Mouse (Mus musculus): ENCODE results near the gene Ric8a.

DNA sequence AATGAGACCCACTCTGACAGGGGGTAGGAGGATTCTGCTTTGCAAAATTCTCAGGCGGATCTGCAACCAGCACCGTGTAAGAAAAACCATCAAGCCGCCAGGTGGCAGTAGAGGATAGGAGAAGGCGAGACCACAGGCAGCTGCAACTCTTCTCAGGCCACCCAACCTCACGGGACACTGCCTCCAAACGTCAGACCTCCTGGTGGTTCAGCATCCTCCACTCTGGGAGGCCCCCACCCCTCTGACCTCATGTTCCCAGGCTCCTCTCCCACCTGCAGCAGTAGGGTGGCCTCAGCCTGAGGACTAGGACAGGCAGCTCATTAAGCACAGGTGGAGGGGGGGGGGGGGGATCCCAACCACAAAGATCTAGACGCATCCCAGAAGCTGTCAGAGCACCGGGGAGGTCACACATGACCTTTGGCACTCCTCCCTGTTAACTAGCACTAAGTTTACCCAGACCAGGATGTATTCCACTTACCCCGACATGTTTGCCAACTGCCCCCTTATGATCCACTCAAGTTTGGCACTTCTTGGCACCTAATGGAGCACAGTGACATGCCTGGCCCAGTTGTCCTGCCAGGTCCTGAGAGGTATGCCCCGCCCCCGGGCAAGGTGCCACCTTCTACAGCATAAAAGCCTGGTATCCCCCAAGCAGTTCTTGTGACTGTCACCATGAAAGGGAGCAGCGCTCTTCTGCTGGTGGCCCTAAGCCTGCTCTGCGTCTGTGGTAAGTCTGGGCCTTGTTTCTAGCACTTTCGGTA lies 11.7 kb upstream of the Ric8a start, which contains the start of gene Scgb1c1:
- TF ChIP-seq CTCF (IDR thresholded peaks at IDR 0.05) (peak; percentile 89), POLR2A (IDR thresholded peaks at IDR 0.05; ENCODE audit: insufficient read depth, low read depth, low read length) (no peak; the same call in 1 of the 2 replicates), EP300 (IDR thresholded peaks at IDR 0.05; ENCODE audit: insufficient read depth, low read depth, low read length) (peak; percentile 97)
